Mouse (Mus musculus) heart, embryonic 13.5 days (tissue): ENCODE measurements around the gene Abcb4. TPM values are rescaled to one million over a fixed set of nuclear protein-coding genes. Genes with fewer than 3 reads are reported as not detected.
"Not testable (repeated sequence)": the region's sequence is repeated elsewhere in the genome, so short reads cannot be mapped to it uniquely, and the experiment has no call there.

Experiments
- ATAC-seq: fragments of 200-750 bp; cut with Nextera tagmentation; 2 replicates; pipeline ENCODE4 v1.8.0; 2017; ENCODE audit warnings: moderate TSS enrichment; ENCODE audit not compliant: insufficient number of reproducible peaks, low FRiP score, low TSS enrichment; ENCODE audit errors: extremely low read depth
- H3K27ac ChIP-seq: fragments of 300-500 bp; sonication (generic); replicated peaks from 2 replicates; pipeline ENCODE4 v1.5.1; 2015; ENCODE audit warnings: moderate library complexity, mild to moderate bottlenecking, inconsistent platforms
- H3K27me3 ChIP-seq: fragments of 300-500 bp; sonication (generic); replicated peaks from 2 replicates; pipeline ENCODE4 v1.6.1; 2015; ENCODE audit warnings: mild to moderate bottlenecking, inconsistent platforms
- H3K36me3 ChIP-seq: fragments of 300-500 bp; sonication (generic); 2 replicates; pipeline ENCODE4 v1.6.1; 2015; ENCODE audit warnings: mild to moderate bottlenecking, inconsistent platforms
- H3K4me1 ChIP-seq: fragments of 300-500 bp; sonication (generic); 2 replicates; pipeline ENCODE4 v1.6.1; 2015; ENCODE audit warnings: inconsistent platforms
- H3K4me2 ChIP-seq: fragments of 300-500 bp; sonication (generic); 2 replicates; pipeline ENCODE4 v1.6.1; 2015; ENCODE audit warnings: inconsistent platforms, mild to moderate bottlenecking, moderate library complexity
- H3K4me3 ChIP-seq: fragments of 300-500 bp; sonication (generic); 2 replicates; pipeline ENCODE4 v1.5.1; 2015; ENCODE audit warnings: moderate library complexity, mild to moderate bottlenecking, inconsistent platforms
- H3K9ac ChIP-seq: fragments of 300-500 bp; sonication (generic); 2 replicates; pipeline ENCODE4 v1.6.1; 2015; ENCODE audit warnings: inconsistent platforms, mild to moderate bottlenecking, moderate library complexity
- H3K9me3 ChIP-seq: fragments of 300-500 bp; sonication (generic); 2 replicates; pipeline ENCODE4 v1.6.1; 2016; ENCODE audit warnings: inconsistent platforms
- WGBS: fragments of 180-500 bp; shearing (Covaris S2); methylation state at CpG from one replicate; pipeline ENCODE4 v1.1.7; 2015; ENCODE audit warnings: mixed read lengths; 5-methylcytosine and 5-hydroxymethylcytosine counted together
- polyA plus RNA-seq: library from polyadenylated mRNA; unstranded; fragments of >200 nt; fragmentation: Nextera tagmentation; extraction: Ambion mirVana; gene quantifications from 2 replicates; pipeline ENCODE4 v1.2.1, GENCODE M21; 2015

Abcb4 gene
- polyA plus RNA-seq, 1 experiment from 2014 or later: 0.36 TPM

DNA sequence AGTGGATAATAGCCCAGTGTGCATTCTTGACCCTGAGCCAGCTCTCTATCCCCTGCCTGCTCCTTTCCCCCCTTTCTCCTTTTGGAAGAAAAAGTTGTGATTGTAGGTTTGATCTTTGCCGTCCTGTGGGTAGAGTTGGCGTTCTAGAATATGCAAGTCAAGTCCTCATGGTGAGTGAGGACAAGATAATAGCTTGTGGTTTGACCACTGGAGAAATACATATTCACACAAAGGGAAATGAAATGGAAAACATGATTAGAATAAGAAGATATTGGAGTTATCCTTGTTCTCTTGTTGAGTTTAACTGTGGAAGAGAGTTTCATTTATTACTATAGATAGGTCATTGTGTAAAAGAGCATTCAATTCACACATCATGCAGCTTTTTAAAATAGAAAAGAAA, 22.9 kb downstream of the Abcb4 start:
- H3K4me1 ChIP-seq: no peaks in the 10 kb centered on the region
- no peak overlapping the region for H3K27ac ChIP-seq
- H3K9me3 ChIP-seq: no peaks in the 10 kb centered on the region
- H3K4me3 ChIP-seq: no peak overlapping the region
- H3K9ac ChIP-seq: no peak overlapping the region
- H3K36me3 ChIP-seq: no peaks in the 10 kb centered on the region
- 53% methylated on average over 2 of the region's 2 CpGs for WGBS
- no peaks in the 10 kb centered on the region for H3K27me3 ChIP-seq
- no peak overlapping the region for H3K4me2 ChIP-seq
- ATAC-seq: no peak

DNA sequence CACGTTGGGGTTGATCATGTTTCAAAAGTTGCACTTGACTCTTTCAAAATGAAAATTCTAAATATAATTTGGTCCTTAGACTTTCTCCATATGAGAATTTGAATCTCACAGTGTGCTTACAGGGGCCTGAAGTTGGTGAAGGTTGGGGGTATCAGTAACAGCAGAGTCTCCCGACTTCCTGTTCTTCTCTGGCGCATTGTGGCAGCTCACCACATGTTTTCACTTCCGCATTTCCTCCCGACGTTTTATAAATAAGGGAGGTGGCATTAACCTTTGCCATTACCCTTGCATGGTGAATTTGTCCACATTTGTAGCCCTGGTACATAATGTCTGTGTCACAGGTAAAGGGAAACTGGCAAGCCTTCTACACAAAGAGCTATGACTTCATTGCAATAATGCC, 23.6 kb downstream of the Abcb4 start:
- WGBS: 73% methylated on average over 6 of the region's 6 CpGs
- H3K9ac ChIP-seq: no peak overlapping the region

DNA sequence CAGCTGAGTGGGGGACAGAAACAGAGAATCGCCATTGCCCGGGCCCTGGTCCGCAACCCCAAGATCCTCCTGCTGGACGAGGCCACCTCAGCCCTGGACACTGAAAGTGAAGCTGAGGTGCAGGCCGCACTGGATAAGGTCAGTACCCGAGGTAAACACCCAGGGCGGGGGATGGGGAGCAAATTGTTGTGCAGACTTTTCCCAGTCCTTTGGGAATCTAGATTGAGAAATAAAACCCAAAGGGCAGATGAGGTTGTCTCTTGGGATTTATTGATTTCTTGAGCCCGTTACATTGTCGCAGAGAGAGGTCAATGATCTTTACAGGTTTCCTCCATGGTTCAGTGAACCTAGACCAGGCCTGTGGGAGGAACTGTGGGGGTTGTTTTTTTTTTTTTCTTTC, 34.9 kb downstream of the Abcb4 start:
- Histone ChIP-seq H3K4me3 (no peak overlapping the region), H3K4me2 (no peak overlapping the region), H3K4me1 (no peaks in the 10 kb centered on the region), H3K27me3 (no peaks in the 10 kb centered on the region), H3K36me3 (no peaks in the 10 kb centered on the region), H3K9me3 (peaks cover 10% of the 10 kb centered on the region; the same call in 1 of the 2 replicates), H3K9ac (no peak overlapping the region), H3K27ac (no peak overlapping the region)
- 78% methylated on average over 9 of the region's 9 CpGs for WGBS
- ATAC-seq: no peak

More for the DNA sequence above, 23.6 kb downstream of the Abcb4 start:
- no peaks in the 10 kb centered on the region for H3K27me3 ChIP-seq
- H3K4me2 ChIP-seq: no peak overlapping the region
- ATAC-seq: no peak
- no peaks in the 10 kb centered on the region for H3K36me3 ChIP-seq
- no peak overlapping the region for H3K4me3 ChIP-seq
- no peaks in the 10 kb centered on the region for H3K9me3 ChIP-seq
- H3K27ac ChIP-seq: no peak overlapping the region
- no peaks in the 10 kb centered on the region for H3K4me1 ChIP-seq

DNA sequence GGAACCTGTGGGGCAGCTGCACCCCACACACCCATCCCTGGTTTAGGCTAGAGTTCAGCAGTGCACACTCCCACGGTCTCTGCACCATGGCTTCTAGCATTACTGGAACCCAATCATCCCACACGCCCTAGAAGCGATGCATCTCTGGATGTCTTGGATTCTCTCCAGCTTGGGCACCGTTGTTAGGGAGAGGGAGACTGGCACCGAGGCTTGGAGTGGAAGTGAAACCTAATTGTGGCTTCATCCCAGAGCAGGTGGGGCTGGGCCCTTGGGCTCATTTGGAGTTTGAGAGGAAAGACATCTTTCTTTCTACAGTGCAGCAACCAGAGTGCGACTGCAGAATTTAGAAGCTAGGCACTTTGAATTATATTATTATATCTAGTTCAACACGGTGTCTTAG, 44.4 kb downstream of the Abcb4 start:
- Histone ChIP-seq H3K27me3 (no peaks in the 10 kb centered on the region), H3K4me2 (no peak overlapping the region), H3K9ac (no peak overlapping the region), H3K4me1 (no peaks in the 10 kb centered on the region), H3K9me3 (no peaks in the 10 kb centered on the region), H3K4me3 (no peak overlapping the region), H3K27ac (no peak overlapping the region), H3K36me3 (no peaks in the 10 kb centered on the region)
- WGBS: 78% methylated on average over 7 of the region's 7 CpGs
- ATAC-seq: no peak; the same call in 1 of the 2 replicates

- H3K27me3 ChIP-seq: not testable (repeated sequence)
- no CpG with 5 or more reads among the region's 1 CpGs for WGBS
Observed at GRCm38 (mm10) chr5:8941266-8941665, 47.7 kb downstream of the Abcb4 start.

DNA sequence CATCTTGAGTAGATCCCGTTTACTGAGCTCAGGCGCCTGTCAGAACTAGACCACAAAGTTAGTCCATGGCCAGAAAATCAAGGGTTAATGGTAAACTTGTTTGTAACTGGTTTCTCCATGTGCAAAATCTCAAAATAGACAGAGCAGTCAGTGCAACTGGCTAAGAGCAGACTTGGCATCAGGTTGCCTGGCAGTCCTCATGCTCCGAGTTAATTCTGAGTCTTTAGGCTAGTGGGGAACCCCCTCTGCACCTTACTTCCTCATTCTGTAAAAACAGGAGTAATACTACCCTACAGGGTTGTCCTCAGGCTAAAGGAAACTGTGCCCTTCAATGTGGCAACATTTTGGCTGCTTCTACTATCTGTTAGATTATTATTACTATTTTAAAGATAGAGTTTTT, 50.3 kb downstream of the Abcb4 start:
- H3K4me1 ChIP-seq: no peaks in the 10 kb centered on the region
- H3K36me3 ChIP-seq: no peaks in the 10 kb centered on the region
- H3K9me3 ChIP-seq: no peaks in the 10 kb centered on the region
- no peak overlapping the region for H3K4me2 ChIP-seq
- H3K27me3 ChIP-seq: no peaks in the 10 kb centered on the region
- no peak overlapping the region for H3K9ac ChIP-seq
- no peak for ATAC-seq
- no peak overlapping the region for H3K27ac ChIP-seq
- H3K4me3 ChIP-seq: no peak overlapping the region
- WGBS: 65% methylated on average over 3 of the region's 3 CpGs

More at GRCm38 (mm10) chr5:8941266-8941665, 47.7 kb downstream of the Abcb4 start:
- H3K36me3 ChIP-seq, ATAC-seq, H3K9me3 ChIP-seq, H3K27ac ChIP-seq, H3K9ac ChIP-seq, H3K4me3 ChIP-seq, H3K4me2 ChIP-seq, H3K4me1 ChIP-seq: not testable (repeated sequence)

GRCm38 (mm10) chr5:8947423-8948110, 54.0 kb downstream of the Abcb4 start:
- Histone ChIP-seq H3K27me3 (no peaks in the 10 kb centered on the region), H3K36me3 (no peaks in the 10 kb centered on the region), H3K27ac (no peak overlapping the region), H3K4me1 (no peaks in the 10 kb centered on the region), H3K4me3 (no peak overlapping the region), H3K4me2 (no peak overlapping the region), H3K9me3 (no peaks in the 10 kb centered on the region), H3K9ac (no peak overlapping the region)
- no peak for ATAC-seq
- 62% methylated on average over 4 of the region's 4 CpGs for WGBS

DNA sequence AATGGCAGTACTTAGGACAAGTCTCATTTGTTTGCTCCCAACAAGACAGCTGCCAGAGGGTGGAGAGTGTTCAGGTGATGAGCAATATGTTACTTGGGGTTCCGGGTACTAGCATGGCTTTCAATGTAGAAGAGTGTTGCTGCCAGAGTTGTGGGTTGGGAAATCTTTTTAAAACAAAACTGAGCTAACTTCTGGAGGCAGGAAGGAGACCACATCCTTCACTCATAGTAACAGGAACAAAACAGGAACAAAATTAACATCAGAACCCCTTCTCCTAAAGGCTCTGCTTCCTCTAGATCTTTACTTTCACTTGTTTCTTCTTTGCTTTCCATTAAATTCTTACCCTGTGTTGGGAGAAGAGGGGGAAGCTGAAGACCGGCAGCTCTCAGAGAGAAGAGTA, 60.1 kb downstream of the Abcb4 start:
- H3K9me3 ChIP-seq: no peaks in the 10 kb centered on the region
- no peaks in the 10 kb centered on the region for H3K36me3 ChIP-seq
- no peak overlapping the region for H3K4me2 ChIP-seq
- no peak overlapping the region for H3K4me3 ChIP-seq
- ATAC-seq: no peak
- H3K27me3 ChIP-seq: no peaks in the 10 kb centered on the region
- H3K27ac ChIP-seq: no peak overlapping the region
- H3K4me1 ChIP-seq: no peaks in the 10 kb centered on the region
- no peak overlapping the region for H3K9ac ChIP-seq
- 80% methylated on average over 2 of the region's 2 CpGs for WGBS

- Histone ChIP-seq H3K9me3 (no peaks in the 10 kb centered on the region), H3K36me3 (no peaks in the 10 kb centered on the region), H3K4me2 (no peak overlapping the region), H3K4me1 (no peaks in the 10 kb centered on the region), H3K27ac (no peak overlapping the region), H3K9ac (no peak overlapping the region), H3K4me3 (no peak overlapping the region), H3K27me3 (no peaks in the 10 kb centered on the region)
- 87% methylated on average over 3 of the region's 3 CpGs for WGBS
- no peak for ATAC-seq
Observed at GRCm38 (mm10) chr5:8955544-8955943, 62.0 kb downstream of the Abcb4 start.

DNA sequence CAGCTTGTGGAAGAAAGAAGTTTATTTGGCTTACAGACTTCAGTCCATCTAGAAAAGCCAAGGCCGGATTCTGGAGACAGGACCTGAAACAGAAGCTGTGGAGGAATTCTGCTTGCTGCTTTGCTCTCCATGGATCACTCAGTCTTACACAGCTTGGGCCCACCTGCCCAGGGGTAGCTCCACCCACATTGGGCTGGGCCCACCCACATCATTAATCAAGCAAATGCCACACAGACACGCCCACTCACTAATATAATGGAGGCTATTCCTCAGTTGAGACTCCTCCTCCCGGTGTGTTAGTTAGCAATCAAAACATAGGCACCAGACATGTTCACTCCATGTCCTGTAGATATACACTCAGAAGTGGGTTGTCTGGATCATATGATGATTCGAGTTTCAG, 67.0 kb downstream of the Abcb4 start:
- Histone ChIP-seq H3K36me3 (peaks cover 22% of the 10 kb centered on the region), H3K9ac (no peak overlapping the region), H3K4me3 (no peak overlapping the region), H3K27ac (no peak overlapping the region), H3K4me1 (no peaks in the 10 kb centered on the region), H3K27me3 (no peaks in the 10 kb centered on the region), H3K9me3 (no peaks in the 10 kb centered on the region), H3K4me2 (no peak overlapping the region)
- no peak for ATAC-seq
- 82% methylated on average over 4 of the region's 4 CpGs for WGBS

- no peak overlapping the region for H3K9ac ChIP-seq
- WGBS: 88% methylated on average over 5 of the region's 5 CpGs
- no peaks in the 10 kb centered on the region for H3K4me1 ChIP-seq
- H3K4me2 ChIP-seq: no peak overlapping the region
- peaks cover 58% of the 10 kb centered on the region for H3K36me3 ChIP-seq
- no peak overlapping the region for H3K27ac ChIP-seq
- ATAC-seq: no peak
- no peaks in the 10 kb centered on the region for H3K27me3 ChIP-seq
- no peak overlapping the region for H3K4me3 ChIP-seq
- H3K9me3 ChIP-seq: no peaks in the 10 kb centered on the region
Observed at GRCm38 (mm10) chr5:8964487-8964886, 71.0 kb downstream of the Abcb4 start.

GRCm38 (mm10) chr5:8970694-8971093, 77.2 kb downstream of the Abcb4 start:
- Histone ChIP-seq H3K27me3 (no peaks in the 10 kb centered on the region), H3K36me3 (peaks cover 88% of the 10 kb centered on the region), H3K4me1 (no peaks in the 10 kb centered on the region), H3K9me3 (no peaks in the 10 kb centered on the region), H3K4me3 (no peak overlapping the region), H3K4me2 (no peak overlapping the region), H3K9ac (no peak overlapping the region), H3K27ac (no peak overlapping the region)
- WGBS: 87% methylated on average over 2 of the region's 2 CpGs
- no peak for ATAC-seq
